ENCODE assay signal across 18 mouse cellular contexts in the genomic region with DNA sequence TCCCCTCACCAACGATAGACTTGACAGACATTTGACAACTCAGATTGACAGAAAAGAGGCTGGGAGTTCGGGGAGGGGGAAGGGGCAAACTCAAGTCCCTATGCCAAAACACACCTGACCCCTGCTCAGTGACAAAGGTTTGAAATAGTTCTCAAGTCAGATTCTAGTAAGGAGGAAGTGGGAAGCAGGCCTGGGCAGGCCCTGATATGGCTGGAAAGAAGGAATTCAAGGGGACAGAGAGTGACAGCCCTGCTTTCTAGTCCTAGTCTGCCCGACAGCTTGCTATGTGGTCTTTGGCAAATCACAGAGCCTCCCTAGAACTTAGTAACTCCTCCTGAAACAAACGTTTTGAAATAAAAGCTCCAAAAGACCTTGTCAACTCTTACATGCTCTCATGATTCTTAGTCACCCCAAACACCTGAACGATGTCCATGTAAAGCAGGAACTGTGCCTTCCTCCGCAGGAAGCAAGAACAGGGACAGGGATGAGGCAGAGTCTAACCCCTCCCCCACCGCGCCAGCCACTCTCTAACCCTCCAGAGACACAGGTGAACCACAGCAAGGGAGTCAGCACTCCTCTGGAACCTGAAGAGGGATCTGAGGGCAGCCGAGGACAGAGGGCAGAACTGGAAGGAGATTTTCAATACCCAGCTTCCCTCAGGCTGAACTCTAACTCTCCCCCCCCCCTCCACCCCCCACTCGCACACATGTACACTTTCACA. TPM values are rescaled to one million over a fixed set of nuclear protein-coding genes. Genes with fewer than 3 reads are reported as not detected.
A peak's percentile ranks its signal among the peaks of the same experiment; 100 is the strongest.
DNase-seq lines count a peak whose midpoint lies in the region; ATAC-seq and TF ChIP-seq lines count a peak whose summit lies in the region.
"Had no signal": no experiment of that assay in that cellular context is flagged by ENCODE, and none has a peak within 500 bp of the region (broad histone marks: within the 10 kb centered on the region; RNA-seq: fewer than 3 reads in every experiment).

No protein-coding gene starts in this region.

- DNase-seq in heart, adult 8-10 months (ENCODE audit: low spot score), result no peak
- no peak for DNase-seq in left cerebral cortex, adult 2 months (ENCODE audit: extremely low spot score in 1 of 2, low spot score in 2 of 2)
- DNase-seq in left cerebral cortex, postnatal 36 days (ENCODE audit: low spot score in 2 of 2), result no peak
- no peak for DNase-seq in ovary, postnatal 10 days (ENCODE audit: low spot score)
- DNase-seq in forebrain, postnatal 0 days, result no peak
- DNase-seq: cerebellum, adult 18-20 months; cerebellum, postnatal 25 days; embryo, embryonic 11 days; lung, adult 2 months; thymus, adult 18-20 months; thymus, postnatal 4 days had no signal

- H3K4me2 ChIP-seq in heart, embryonic 11.5 days, result no peak overlapping the region
- H3K4me2 ChIP-seq in stomach, embryonic 15.5 days, result no peak overlapping the region
- H3K4me2 ChIP-seq in forebrain, postnatal 0 days (ENCODE audit: low read depth), result no peak overlapping the region
- H3K4me2 ChIP-seq: hindbrain, embryonic 15.5 days; intestine, embryonic 15.5 days; midbrain, embryonic 12.5 days had no signal

- H3K27ac ChIP-seq in heart, embryonic 11.5 days (ENCODE audit: low read depth, low read length), result no peak overlapping the region
- H3K27ac ChIP-seq in left cerebral cortex, adult 2 months, result peak overlapping the region; percentile 66
- H3K27ac ChIP-seq in bone marrow macrophage, adult 2 months (ENCODE audit: insufficient read depth, low read depth, low read length), result peak overlapping the region; percentile 70
- 0 out of 2 replicates have a peak overlapping the region, but pooled peaks have one; percentile 10 for H3K27ac ChIP-seq in stomach, embryonic 15.5 days
- H3K27ac ChIP-seq in forebrain, postnatal 0 days (ENCODE audit: low read depth, low read length), result no peak overlapping the region
- H3K27ac ChIP-seq: hindbrain, embryonic 15.5 days; intestine, embryonic 15.5 days; midbrain, embryonic 12.5 days had no signal

- H3K4me1 ChIP-seq in heart, embryonic 11.5 days (ENCODE audit: control insufficient read depth, insufficient read depth, low read length), result peaks cover 27% of the 10 kb centered on the region
- peaks cover 40% of the 10 kb centered on the region for H3K4me1 ChIP-seq in bone marrow macrophage, adult 2 months (ENCODE audit: control insufficient read depth, insufficient read depth, low read length)
- peaks cover 6% of the 10 kb centered on the region for H3K4me1 ChIP-seq in stomach, embryonic 15.5 days
- peaks cover 3% of the 10 kb centered on the region; the same call in 1 of the 2 replicates for H3K4me1 ChIP-seq in forebrain, postnatal 0 days (ENCODE audit: insufficient read depth)

- no peaks in the 10 kb centered on the region for H3K9me3 ChIP-seq in heart, embryonic 11.5 days (replicated peaks; ENCODE audit: control insufficient read depth, low read length)
- H3K9me3 ChIP-seq in stomach, embryonic 15.5 days, result no peaks in the 10 kb centered on the region
- no peaks in the 10 kb centered on the region for H3K9me3 ChIP-seq in forebrain, postnatal 0 days (ENCODE audit: low read length)
- H3K9me3 ChIP-seq: hindbrain, embryonic 15.5 days; intestine, embryonic 15.5 days; midbrain, embryonic 12.5 days had no signal

- H3K36me3 ChIP-seq in heart, embryonic 11.5 days (ENCODE audit: control insufficient read depth, insufficient read depth, low read length), result no peaks in the 10 kb centered on the region
- no peaks in the 10 kb centered on the region for H3K36me3 ChIP-seq in stomach, embryonic 15.5 days
- no peaks in the 10 kb centered on the region for H3K36me3 ChIP-seq in forebrain, postnatal 0 days (ENCODE audit: insufficient read depth)
- H3K36me3 ChIP-seq: hindbrain, embryonic 15.5 days; intestine, embryonic 15.5 days; midbrain, embryonic 12.5 days had no signal

- WGBS in heart, embryonic 11.5 days (ENCODE audit: insufficient replicate concordance), result 40% methylated on average over 10 of the region's 10 CpGs
- 44% methylated on average over 10 of the region's 10 CpGs for WGBS in stomach, embryonic 15.5 days
- 61% methylated on average over 10 of the region's 10 CpGs for WGBS in forebrain, postnatal 0 days

- TF ChIP-seq POLR2A in bone marrow macrophage, adult 2 months (IDR thresholded peaks at IDR 0.05; ENCODE audit: borderline replicate concordance, low read depth, low read length), result no peak

- no peak overlapping the region for H3K4me3 ChIP-seq in heart, embryonic 11.5 days (ENCODE audit: low read depth, low read length)
- H3K4me3 ChIP-seq in left cerebral cortex, adult 2 months, result no peak overlapping the region
- H3K4me3 ChIP-seq in bone marrow macrophage, adult 2 months (ENCODE audit: insufficient read depth, low read length), result 0 out of 2 replicates have a peak overlapping the region, but pooled peaks have one; percentile 13
- H3K4me3 ChIP-seq in stomach, embryonic 15.5 days (replicated peaks), result no peak overlapping the region
- no peak overlapping the region for H3K4me3 ChIP-seq in forebrain, postnatal 0 days (ENCODE audit: low read depth, low read length)
- H3K4me3 ChIP-seq: hindbrain, embryonic 15.5 days; intestine, embryonic 15.5 days; midbrain, embryonic 12.5 days had no signal

- TF ChIP-seq CTCF in left cerebral cortex, adult 2 months (IDR thresholded peaks at IDR 0.05), result no peak
- no peak for TF ChIP-seq CTCF in bone marrow macrophage, adult 2 months (IDR thresholded peaks at IDR 0.05; ENCODE audit: low read depth, low read length)
- TF ChIP-seq CTCF in forebrain, postnatal 0 days (IDR thresholded peaks at IDR 0.05; ENCODE audit: low read depth), result no peak

- ATAC-seq in heart, embryonic 11.5 days (replicated peaks; ENCODE audit: insufficient number of reproducible peaks, low FRiP score, low TSS enrichment), result no peak
- no peak for ATAC-seq in stomach, embryonic 15.5 days (ENCODE audit: insufficient read depth, low FRiP score, low read depth)
- no peak for ATAC-seq in forebrain, postnatal 0 days
- ATAC-seq: intestine, embryonic 15.5 days had no signal

- H3K9ac ChIP-seq in heart, embryonic 11.5 days (ENCODE audit: low read depth, low read length), result 0 out of 2 replicates have a peak overlapping the region, but pooled peaks have one; percentile 6
- no peak overlapping the region for H3K9ac ChIP-seq in stomach, embryonic 15.5 days
- H3K9ac ChIP-seq in forebrain, postnatal 0 days, result no peak overlapping the region
- H3K9ac ChIP-seq: hindbrain, embryonic 15.5 days; intestine, embryonic 15.5 days; midbrain, embryonic 12.5 days had no signal

- intact Hi-C loops in left cerebral cortex, adult 2 months (cut with DNase I), result no loop called here
- intact Hi-C loops in left cerebral cortex, postnatal 36 days (cut with DNase I), result no loop called here

- peaks cover 7% of the 10 kb centered on the region for H3K27me3 ChIP-seq in heart, embryonic 11.5 days (ENCODE audit: control insufficient read depth, insufficient read depth, low read length)
- no peaks in the 10 kb centered on the region for H3K27me3 ChIP-seq in stomach, embryonic 15.5 days (replicated peaks)
- H3K27me3 ChIP-seq in forebrain, postnatal 0 days (ENCODE audit: insufficient read depth, low read length), result no peaks in the 10 kb centered on the region
- H3K27me3 ChIP-seq: hindbrain, embryonic 15.5 days; midbrain, embryonic 12.5 days had no signal

RNA-seq across cellular contexts. Expression of a gene that starts 19.2 kb away (rescaled TPM):
- polyA plus RNA-seq in heart, embryonic 11.5 days (2014; fragmentation: Nextera tagmentation; extraction: Ambion mirVana), result 0.57 and 0.75 TPM in 2 replicates
- 100 to 1,000 TPM; 105 to 204 (median 152) TPM for total RNA-seq in heart, adult 8-10 months (2022)
- total RNA-seq in left cerebral cortex, adult 2 months (2021), result 100 to 1,000 TPM in 1 of 2 experiments, 10 to 100 TPM in 1; 92.9 to 111 TPM
- 10 to 100 TPM; 75.1 to 93.6 TPM for total RNA-seq in left cerebral cortex, postnatal 36 days (2021)
- 2.7 and 2.9 TPM in 2 replicates for polyA plus RNA-seq in bone marrow macrophage, adult 2 months (2012; ENCODE audit: insufficient read depth, insufficient read length, missing spikeins)
- 3.9 and 4.5 TPM in 2 replicates for polyA plus RNA-seq in stomach, embryonic 15.5 days (2015; fragmentation: Nextera tagmentation; extraction: Ambion mirVana)
- 8.2 and 12.6 TPM in 2 replicates for total RNA-seq in forebrain, postnatal 0 days (2014; rRNA removed)
- 4.7 and 6.8 TPM in 2 replicates for polyA plus RNA-seq in forebrain, postnatal 0 days (2015; fragmentation: Nextera tagmentation; extraction: Ambion mirVana)
- polyA plus RNA-seq: C2C12 had no signal

Comparison
In these comparisons a context has a peak if more than half of its experiments do, and no peak if none do; other contexts are left out.
1. H3K27ac ChIP-seq: peak in left cerebral cortex, adult 2 months (single experiment), bone marrow macrophage, adult 2 months (single experiment) and stomach, embryonic 15.5 days (single experiment); none in heart, embryonic 11.5 days (single experiment) and forebrain, postnatal 0 days (single experiment).